Mouse (Mus musculus) cerebellum, adult 2 months (tissue): ENCODE results near the gene Zmym3.

Experiments
- CTCF ChIP-seq: fragments of 200-500 bp; IDR thresholded peaks from 2 replicates; pipeline ENCODE4 v1.5.1; 2011; ENCODE audit warnings: low read depth, mild to moderate bottlenecking, control low read depth, low read length, moderate library complexity, borderline replicate concordance; ENCODE audit not compliant: insufficient read depth
- POLR2A ChIP-seq: fragments of 200-500 bp; IDR thresholded peaks from 2 replicates; pipeline ENCODE4 v1.6.1; 2011; ENCODE audit warnings: low read length, control low read depth, borderline replicate concordance; ENCODE audit not compliant: insufficient read depth

DNA sequence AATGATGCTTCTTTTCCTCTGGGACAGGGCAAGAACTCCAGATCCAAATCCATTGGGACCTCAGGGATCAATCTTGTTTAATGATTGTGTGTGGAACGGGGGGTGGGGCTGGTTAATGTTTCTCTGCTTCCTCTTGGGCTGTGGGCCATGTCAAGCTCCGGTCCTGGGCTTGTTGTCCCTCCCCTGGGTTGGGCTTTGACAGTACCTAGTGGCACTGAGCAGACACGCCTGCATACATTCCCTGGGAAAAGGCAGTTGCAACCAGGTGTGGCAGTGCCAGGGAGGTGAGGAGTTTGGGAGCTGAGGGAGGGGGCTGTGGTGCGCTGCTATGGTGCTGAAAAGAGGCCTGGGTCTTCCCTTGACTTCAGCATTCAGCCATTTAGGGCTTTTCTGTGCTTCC lies 43.6 kb downstream of the Zmym3 start:
- TF ChIP-seq POLR2A (no peak), CTCF (no peak)
